Mouse (Mus musculus) heart, embryonic 10.5 days (tissue): ENCODE data around the gene Lrrk2. TPM values are rescaled to one million over a fixed set of nuclear protein-coding genes. Genes with fewer than 3 reads are reported as not detected.

Experiments used
- DNase-seq: peaks from one replicate; pipeline ENCODE4 v3.0.0-alpha.2; 2017; ENCODE audit warnings: low spot score
- H3K27ac ChIP-seq: fragments of 300-500 bp; sonication (generic); 2 replicates; pipeline ENCODE4 v1.5.1; 2016; ENCODE audit warnings: mild to moderate bottlenecking
- H3K27me3 ChIP-seq: fragments of 300-500 bp; sonication (generic); 2 replicates; pipeline ENCODE4 v1.6.1; 2016; ENCODE audit warnings: mild to moderate bottlenecking; ENCODE audit not compliant: poor library complexity, insufficient read depth, severe bottlenecking
- H3K36me3 ChIP-seq: fragments of 300-500 bp; sonication (generic); 2 replicates; pipeline ENCODE4 v1.6.1; 2016; ENCODE audit warnings: mild to moderate bottlenecking, moderate library complexity
- H3K4me1 ChIP-seq: fragments of 300-500 bp; sonication (generic); 2 replicates; pipeline ENCODE4 v1.6.1; 2016; ENCODE audit warnings: mild to moderate bottlenecking
- H3K4me3 ChIP-seq: fragments of 300-500 bp; sonication (generic); 2 replicates; pipeline ENCODE4 v1.5.1; 2016; ENCODE audit warnings: mild to moderate bottlenecking, moderate library complexity
- H3K9me3 ChIP-seq: fragments of 300-500 bp; sonication (generic); 2 replicates; pipeline ENCODE4 v1.6.1; 2016; ENCODE audit warnings: mild to moderate bottlenecking, moderate library complexity
- WGBS: fragments of 180-500 bp; shearing (Covaris S2); methylation state at CpG from one replicate; pipeline ENCODE4 v1.1.7; 2016; 5-methylcytosine and 5-hydroxymethylcytosine counted together
- polyA plus RNA-seq: library from polyadenylated mRNA; unstranded; fragments of >200 nt; fragmentation: Nextera tagmentation; extraction: Ambion mirVana; gene quantifications from 2 replicates; pipeline ENCODE4 v1.2.1, GENCODE M21; 2016

Gene Lrrk2
- polyA plus RNA-seq, 1 experiment from 2014 or later, result 3.3 TPM

DNA sequence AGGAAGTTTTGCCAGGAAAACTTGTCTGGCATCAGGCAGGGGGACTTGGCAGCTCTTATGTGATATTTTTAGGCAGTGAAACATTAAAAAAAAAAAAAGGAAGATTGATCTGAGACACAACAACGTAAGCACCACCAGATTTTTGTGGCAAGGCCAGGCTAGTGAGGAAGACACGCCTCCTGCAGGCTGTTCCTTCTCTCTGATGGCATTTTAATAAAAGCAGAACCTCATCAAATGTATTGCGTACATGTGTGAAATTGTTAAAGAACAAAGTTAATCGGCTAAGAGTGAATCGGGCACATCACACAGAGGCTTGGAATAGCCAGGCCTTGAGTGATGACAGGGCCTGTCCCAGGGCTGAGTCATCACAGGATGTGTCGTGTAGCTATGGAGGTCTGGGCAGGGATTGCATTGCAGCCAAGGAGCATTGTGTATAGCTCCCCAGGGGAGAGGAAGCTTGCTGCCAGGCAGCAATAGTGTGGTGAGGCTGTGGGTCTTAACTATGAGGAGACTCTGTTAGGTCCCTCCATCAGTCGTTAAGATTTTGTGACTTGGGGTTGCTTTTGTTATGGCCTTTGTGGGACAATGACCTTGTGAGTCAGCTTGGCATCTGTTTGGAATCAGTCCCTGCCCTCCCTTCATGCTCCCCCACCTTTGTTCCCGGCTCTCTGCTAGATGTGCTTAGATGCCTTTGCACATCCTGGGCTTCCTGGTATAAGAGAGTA, 30.2 kb downstream of the Lrrk2 start:
- H3K27me3 ChIP-seq, result no peaks in the 10 kb centered on the region
- peak; percentile 87 for DNase-seq
- peaks cover 8% of the 10 kb centered on the region for H3K4me1 ChIP-seq
- H3K9me3 ChIP-seq, result no peaks in the 10 kb centered on the region
- peak overlapping the region; percentile 56 for H3K27ac ChIP-seq
- no peak overlapping the region for H3K4me3 ChIP-seq
- 24% methylated on average over 8 of the region's 8 CpGs for WGBS
- no peaks in the 10 kb centered on the region; the same call in 1 of the 2 replicates for H3K36me3 ChIP-seq

DNA sequence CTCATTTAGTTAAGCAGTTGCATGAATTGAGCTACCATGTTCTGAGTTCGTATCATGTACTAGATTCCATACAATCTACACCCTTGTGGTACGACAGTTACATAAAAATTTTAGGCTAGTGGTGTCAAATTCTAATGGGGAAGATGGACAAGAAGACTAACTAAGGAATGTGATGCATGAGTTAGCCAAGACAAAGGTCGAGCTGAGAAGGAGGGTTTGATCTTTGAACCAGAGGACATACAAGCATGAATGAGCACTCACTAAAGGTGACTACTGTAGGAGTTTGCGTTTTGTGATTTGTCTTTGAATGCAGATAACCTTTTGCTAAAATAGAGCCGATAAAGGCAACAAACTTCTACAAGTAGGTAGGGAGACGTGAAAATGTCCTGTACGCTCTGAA, 31.1 kb downstream of the Lrrk2 start:
- 84% methylated on average over 7 of the region's 7 CpGs for WGBS
- no peak overlapping the region for H3K27ac ChIP-seq
- H3K4me1 ChIP-seq, result peaks cover 8% of the 10 kb centered on the region
- H3K9me3 ChIP-seq, result no peaks in the 10 kb centered on the region
- no peak for DNase-seq
- H3K36me3 ChIP-seq, result no peaks in the 10 kb centered on the region; the same call in 1 of the 2 replicates
- no peaks in the 10 kb centered on the region for H3K27me3 ChIP-seq
- no peak overlapping the region for H3K4me3 ChIP-seq

DNA sequence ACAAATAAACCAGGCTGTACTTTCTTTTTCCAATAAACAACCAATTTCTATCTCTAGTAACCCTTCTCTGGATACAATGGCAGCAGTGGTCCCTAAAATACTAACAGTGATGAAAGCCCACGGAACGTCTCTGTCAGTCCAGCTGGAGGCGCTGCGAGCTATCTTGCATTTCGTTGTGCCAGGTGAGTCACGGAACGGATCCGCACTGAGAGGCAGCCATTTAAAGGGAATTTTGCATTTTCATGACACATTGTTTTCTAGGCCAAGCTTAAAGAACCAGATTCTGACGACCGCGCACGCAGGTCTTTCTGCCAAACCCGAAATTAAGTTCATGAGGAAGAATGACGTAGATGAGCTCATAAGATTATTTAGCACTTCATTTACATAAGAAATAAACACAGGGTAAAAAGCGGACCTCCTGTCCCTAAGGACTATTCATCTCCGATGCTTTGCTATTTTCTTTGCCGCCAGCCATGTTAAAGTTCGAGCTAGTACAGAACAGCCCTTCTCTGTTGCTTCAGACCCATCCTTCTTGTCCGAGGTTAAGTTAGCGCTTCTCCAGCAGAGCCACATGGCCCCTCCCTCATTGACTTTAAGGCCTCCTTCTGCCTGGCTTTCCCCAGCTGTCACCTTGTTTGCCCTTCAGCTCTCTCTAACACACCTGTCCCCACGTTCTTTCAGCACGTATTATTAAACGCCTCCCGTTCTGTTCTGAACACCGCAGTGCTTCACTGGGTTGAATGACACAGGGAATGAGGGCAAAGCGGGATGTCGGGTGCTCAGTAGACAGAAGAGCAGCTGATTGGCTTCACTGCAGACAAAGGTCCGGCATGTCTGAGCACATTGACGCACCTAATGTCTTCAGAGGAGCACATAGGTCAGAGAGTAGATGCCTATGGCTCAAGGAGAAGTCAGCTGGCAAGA, 36.5 kb downstream of the Lrrk2 start:
- Histone ChIP-seq H3K27me3 (no peaks in the 10 kb centered on the region), H3K4me1 (no peaks in the 10 kb centered on the region), H3K27ac (no peak overlapping the region), H3K36me3 (peaks cover 3% of the 10 kb centered on the region; the same call in 1 of the 2 replicates), H3K9me3 (no peaks in the 10 kb centered on the region), H3K4me3 (peak overlapping the region; percentile 42)
- no peak for DNase-seq
- WGBS, result 33% methylated on average over 29 of the region's 29 CpGs

DNA sequence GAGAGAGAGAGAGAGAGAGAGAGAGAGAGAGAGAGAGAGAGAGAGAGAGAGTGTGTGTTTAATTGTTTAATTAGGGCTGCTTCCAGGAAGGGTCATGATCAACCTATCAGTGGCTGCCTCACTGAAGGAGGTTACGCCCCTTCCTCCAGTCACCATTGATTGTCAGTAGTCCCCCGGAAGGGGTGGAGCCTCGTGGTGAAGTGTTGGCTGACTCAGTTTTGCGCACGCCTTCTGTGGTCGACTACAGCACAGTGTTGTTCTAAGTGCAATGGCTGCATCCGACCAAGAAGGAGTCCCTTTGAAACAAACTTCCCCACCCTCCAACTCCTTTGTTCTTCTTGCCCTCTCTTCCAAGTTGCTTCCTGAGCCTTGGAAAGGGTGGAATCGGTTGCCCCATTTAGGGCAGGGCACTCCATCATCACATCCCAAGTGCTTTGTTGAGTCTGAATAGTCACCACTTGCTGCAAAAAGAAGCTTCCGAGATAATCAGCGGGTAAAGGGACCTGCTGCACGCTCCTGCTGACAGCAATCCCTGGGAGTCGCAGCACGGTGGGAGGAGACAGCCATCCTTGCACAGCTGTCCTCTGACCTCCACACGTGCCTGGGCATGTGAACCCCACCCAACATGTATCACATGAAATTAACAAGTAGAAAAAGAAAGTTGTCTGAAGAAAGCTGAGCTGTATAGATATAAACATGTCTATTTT, 62.4 kb downstream of the Lrrk2 start:
- peak; percentile 75 for DNase-seq
- WGBS, result 53% methylated on average over 14 of the region's 14 CpGs
- Histone ChIP-seq H3K9me3 (no peaks in the 10 kb centered on the region), H3K4me1 (peaks cover 6% of the 10 kb centered on the region; the same call in 1 of the 2 replicates), H3K27ac (no peak overlapping the region; the same call in 1 of the 2 replicates), H3K27me3 (no peaks in the 10 kb centered on the region), H3K36me3 (peaks cover 3% of the 10 kb centered on the region; the same call in 1 of the 2 replicates), H3K4me3 (peak overlapping the region; percentile 12; the same call in 1 of the 2 replicates)

- 38% methylated on average over 15 of the region's 15 CpGs for WGBS
- H3K27ac ChIP-seq, result no peak overlapping the region
- H3K4me1 ChIP-seq, result peaks cover 6% of the 10 kb centered on the region; the same call in 1 of the 2 replicates
- no peak overlapping the region for H3K4me3 ChIP-seq
- DNase-seq, result no peak
- no peaks in the 10 kb centered on the region for H3K36me3 ChIP-seq
- H3K9me3 ChIP-seq, result no peaks in the 10 kb centered on the region
- H3K27me3 ChIP-seq, result no peaks in the 10 kb centered on the region
These were observed 64.0 kb downstream of the Lrrk2 start for GRCm38 (mm10) chr15:91736791-91737533.

GRCm38 (mm10) chr15:91738808-91739207, 65.8 kb downstream of the Lrrk2 start:
- Histone ChIP-seq H3K4me3 (no peak overlapping the region), H3K9me3 (no peaks in the 10 kb centered on the region), H3K4me1 (peaks cover 6% of the 10 kb centered on the region; the same call in 1 of the 2 replicates), H3K27ac (no peak overlapping the region), H3K36me3 (no peaks in the 10 kb centered on the region), H3K27me3 (no peaks in the 10 kb centered on the region)
- DNase-seq, result no peak
- WGBS, result 84% methylated on average over 9 of the region's 9 CpGs

DNA sequence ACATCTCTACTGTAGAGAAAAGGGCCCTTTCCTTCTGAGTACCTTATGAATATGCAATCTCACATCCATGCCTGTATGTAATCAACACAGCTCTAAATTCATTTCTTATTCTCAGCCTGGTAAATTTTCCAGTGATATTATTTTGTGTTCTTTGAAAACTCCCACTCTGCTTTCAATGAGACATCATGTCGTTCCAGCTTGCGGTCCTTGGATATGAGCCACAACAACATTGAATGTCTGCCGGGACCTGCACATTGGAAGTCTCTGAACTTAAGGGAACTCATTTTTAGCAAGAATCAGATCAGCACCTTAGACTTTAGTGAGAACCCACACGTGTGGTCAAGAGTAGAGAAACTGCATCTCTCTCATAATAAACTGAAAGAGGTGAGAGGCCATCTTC, 72.5 kb downstream of the Lrrk2 start:
- H3K36me3 ChIP-seq, result no peaks in the 10 kb centered on the region
- no peaks in the 10 kb centered on the region for H3K27me3 ChIP-seq
- 92% methylated on average over 4 of the region's 4 CpGs for WGBS
- no peak overlapping the region for H3K4me3 ChIP-seq
- DNase-seq, result no peak
- no peaks in the 10 kb centered on the region for H3K4me1 ChIP-seq
- no peak overlapping the region for H3K27ac ChIP-seq
- H3K9me3 ChIP-seq, result no peaks in the 10 kb centered on the region

- H3K27me3 ChIP-seq, result no peaks in the 10 kb centered on the region
- no peaks in the 10 kb centered on the region for H3K36me3 ChIP-seq
- no peaks in the 10 kb centered on the region for H3K4me1 ChIP-seq
- no peaks in the 10 kb centered on the region for H3K9me3 ChIP-seq
- WGBS, result 58% methylated on average over 12 of the region's 12 CpGs
- H3K4me3 ChIP-seq, result no peak overlapping the region
- DNase-seq, result no peak
- no peak overlapping the region for H3K27ac ChIP-seq
These were observed 79.1 kb downstream of the Lrrk2 start for GRCm38 (mm10) chr15:91752111-91752510.

DNA sequence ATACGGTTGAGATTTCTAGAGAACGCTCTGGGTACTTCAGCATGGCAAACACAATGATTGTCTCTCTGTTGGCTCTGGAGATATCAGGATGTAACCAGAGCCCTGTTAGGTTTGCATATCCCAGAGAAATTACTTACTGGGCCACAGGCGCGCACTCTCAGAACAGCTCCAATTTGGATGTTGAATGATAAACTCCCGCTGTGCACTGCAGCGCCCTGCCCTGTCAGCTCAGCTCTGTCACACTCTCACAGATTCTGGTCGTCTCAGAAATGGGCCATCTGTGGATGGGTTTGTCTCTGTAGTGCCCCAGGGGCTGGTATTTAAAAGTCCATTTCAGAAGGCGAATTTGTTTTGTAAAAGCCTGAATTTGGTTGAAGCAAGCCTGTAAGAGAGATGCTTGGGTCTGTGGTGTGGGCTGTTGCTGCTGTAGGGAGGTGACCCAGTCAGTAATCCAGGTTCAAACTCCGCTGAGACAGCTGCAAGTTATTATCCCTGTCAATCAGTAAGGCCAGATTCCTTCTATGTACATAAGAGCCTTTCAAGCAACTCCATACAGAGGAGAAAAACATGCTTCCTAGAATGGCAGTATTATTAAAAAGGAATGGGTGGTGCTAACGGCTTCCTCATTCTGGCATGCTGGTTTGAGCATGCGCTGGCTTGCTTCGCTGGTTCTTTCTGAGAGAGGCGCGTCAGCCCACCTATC, 80.6 kb downstream of the Lrrk2 start:
- DNase-seq, result no peak
- Histone ChIP-seq H3K9me3 (no peaks in the 10 kb centered on the region), H3K27me3 (no peaks in the 10 kb centered on the region), H3K36me3 (no peaks in the 10 kb centered on the region), H3K27ac (no peak overlapping the region), H3K4me1 (no peaks in the 10 kb centered on the region), H3K4me3 (no peak overlapping the region)
- 75% methylated on average over 14 of the region's 14 CpGs for WGBS

DNA sequence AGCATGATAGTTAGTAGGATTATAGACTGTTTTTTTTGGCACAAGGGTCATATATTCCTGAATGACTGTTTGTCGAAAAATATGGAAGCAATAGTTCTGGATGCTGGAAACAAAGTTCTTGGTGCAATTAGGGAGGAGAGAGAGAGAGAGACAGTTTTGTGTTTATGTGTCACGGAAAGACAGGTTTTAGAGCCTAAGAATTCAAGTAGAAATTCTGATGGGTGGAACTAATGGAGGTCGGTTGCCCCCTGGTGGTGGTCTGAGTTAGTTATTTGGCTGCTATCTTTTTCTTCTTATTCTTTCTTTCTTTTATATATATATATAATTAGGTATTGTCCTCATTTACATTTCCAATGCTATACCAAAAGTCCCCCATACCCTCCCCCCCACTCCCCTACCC, 81.6 kb downstream of the Lrrk2 start:
- H3K4me3 ChIP-seq, result no peak overlapping the region
- H3K36me3 ChIP-seq, result no peaks in the 10 kb centered on the region
- no peak overlapping the region for H3K27ac ChIP-seq
- DNase-seq, result no peak
- H3K9me3 ChIP-seq, result no peaks in the 10 kb centered on the region
- H3K27me3 ChIP-seq, result no peaks in the 10 kb centered on the region
- no peaks in the 10 kb centered on the region for H3K4me1 ChIP-seq
- WGBS, result 24% methylated on average over 3 of the region's 3 CpGs

DNA sequence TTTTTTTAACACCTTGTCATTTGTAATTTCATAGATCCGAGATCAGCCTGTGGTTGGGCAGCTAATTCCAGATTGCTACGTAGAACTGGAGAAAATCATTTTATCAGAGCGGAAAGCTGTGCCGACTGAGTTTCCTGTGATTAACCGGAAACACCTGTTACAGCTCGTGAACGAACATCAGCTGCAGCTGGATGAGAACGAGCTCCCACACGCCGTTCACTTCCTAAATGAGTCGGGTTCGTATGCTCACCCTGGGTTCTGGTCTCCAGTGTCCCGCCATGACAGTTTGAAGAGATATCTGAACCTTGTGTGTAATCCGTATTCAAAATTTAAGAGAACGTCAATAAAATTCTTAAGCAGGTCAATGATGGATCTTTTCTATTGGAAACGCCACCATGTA, 82.8 kb downstream of the Lrrk2 start:
- H3K4me3 ChIP-seq, result no peak overlapping the region
- H3K4me1 ChIP-seq, result no peaks in the 10 kb centered on the region
- H3K27ac ChIP-seq, result no peak overlapping the region
- H3K9me3 ChIP-seq, result no peaks in the 10 kb centered on the region
- no peaks in the 10 kb centered on the region for H3K36me3 ChIP-seq
- DNase-seq, result no peak
- WGBS, result 78% methylated on average over 16 of the region's 16 CpGs
- H3K27me3 ChIP-seq, result no peaks in the 10 kb centered on the region

GRCm38 (mm10) chr15:91772041-91772440, 99.1 kb downstream of the Lrrk2 start:
- WGBS, result 35% methylated on average over 4 of the region's 4 CpGs
- H3K4me3 ChIP-seq, result no peak overlapping the region

More at GRCm38 (mm10) chr15:91772041-91772440, 99.1 kb downstream of the Lrrk2 start:
- Histone ChIP-seq H3K27ac (no peak overlapping the region), H3K9me3 (no peaks in the 10 kb centered on the region), H3K36me3 (no peaks in the 10 kb centered on the region), H3K4me1 (0 out of 2 replicates have a peak, but pooled peaks cover 2% of the 10 kb centered on the region), H3K27me3 (no peaks in the 10 kb centered on the region)
- DNase-seq, result no peak
